Mouse (Mus musculus): Measurements from ENCODE around the gene Rassf6. TPM values are rescaled to one million over a fixed set of nuclear protein-coding genes. Genes with fewer than 3 reads are reported as not detected.

Gene Rassf6
- polyA plus RNA-seq, 1 experiment from 2014 or later: 18.1 TPM

DNA sequence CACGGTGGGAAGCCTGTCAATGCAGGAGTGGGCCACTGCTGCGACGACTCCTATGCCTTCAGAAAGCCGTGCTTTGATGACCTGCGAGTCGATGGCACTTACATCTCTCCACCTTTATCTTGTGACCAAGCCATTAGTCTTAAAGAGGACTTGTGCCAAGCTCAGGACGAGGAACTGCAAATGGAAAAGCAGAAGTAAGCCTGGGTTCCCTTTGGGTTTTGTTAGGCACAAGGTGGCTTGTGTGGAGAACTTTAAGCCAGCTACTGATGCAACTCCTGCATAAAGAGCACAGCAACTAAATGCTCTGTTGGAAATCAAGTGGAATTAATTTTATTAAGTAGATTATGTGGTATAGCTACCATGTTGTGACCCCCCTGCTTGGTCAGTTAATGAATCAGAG lies 55.7 kb downstream of the Rassf6 start:
- Histone ChIP-seq H3K27me3 (ENCODE audit: insufficient read depth, low read length) (no peaks in the 10 kb centered on the region), H3K9ac (replicated peaks; ENCODE audit: low read length) (no peak overlapping the region), H3K4me3 (ENCODE audit: low read length) (no peak overlapping the region), H3K27ac (ENCODE audit: low read length) (no peak overlapping the region), H3K9me3 (ENCODE audit: low read length) (0 out of 2 replicates have a peak, but pooled peaks cover 2% of the 10 kb centered on the region), H3K4me2 (replicated peaks; ENCODE audit: low read depth, low read length) (no peak overlapping the region), H3K36me3 (ENCODE audit: insufficient read depth, low read length) (no peaks in the 10 kb centered on the region), H3K4me1 (ENCODE audit: insufficient read depth, low read length) (no peaks in the 10 kb centered on the region)
- 84% methylated on average over 7 of the region's 7 CpGs for WGBS
- no peak for ATAC-seq (ENCODE audit: low FRiP score, low TSS enrichment)

DNA sequence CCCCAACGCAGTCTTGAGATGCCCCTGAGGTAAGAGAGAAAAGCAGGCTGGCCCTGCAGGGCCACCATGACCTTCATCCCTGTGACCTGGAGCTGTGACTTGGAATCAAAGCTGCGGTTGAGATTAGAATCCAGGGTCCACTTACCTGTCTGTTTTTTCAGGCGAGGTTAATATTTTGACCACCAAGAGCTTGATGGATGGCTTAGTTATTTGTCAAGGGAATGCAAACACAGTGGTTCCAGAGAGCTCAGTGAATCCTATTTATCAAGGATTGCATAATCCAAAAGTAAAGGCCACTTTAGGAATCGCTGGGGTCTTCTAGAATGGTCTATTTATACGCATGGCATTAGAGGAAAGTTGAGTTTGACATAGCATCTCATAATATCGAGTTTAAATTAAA lies 58.3 kb downstream of the Rassf6 start:
- WGBS: 87% methylated on average over 6 of the region's 6 CpGs
- Histone ChIP-seq H3K4me1 (ENCODE audit: insufficient read depth, low read length) (no peaks in the 10 kb centered on the region), H3K27me3 (ENCODE audit: insufficient read depth, low read length) (no peaks in the 10 kb centered on the region), H3K9ac (replicated peaks; ENCODE audit: low read length) (no peak overlapping the region), H3K36me3 (ENCODE audit: insufficient read depth, low read length) (no peaks in the 10 kb centered on the region), H3K9me3 (ENCODE audit: low read length) (0 out of 2 replicates have a peak, but pooled peaks cover 2% of the 10 kb centered on the region), H3K4me2 (replicated peaks; ENCODE audit: low read depth, low read length) (no peak overlapping the region), H3K27ac (ENCODE audit: low read length) (no peak overlapping the region), H3K4me3 (ENCODE audit: low read length) (no peak overlapping the region)
- no peak for ATAC-seq (ENCODE audit: low FRiP score, low TSS enrichment)

DNA sequence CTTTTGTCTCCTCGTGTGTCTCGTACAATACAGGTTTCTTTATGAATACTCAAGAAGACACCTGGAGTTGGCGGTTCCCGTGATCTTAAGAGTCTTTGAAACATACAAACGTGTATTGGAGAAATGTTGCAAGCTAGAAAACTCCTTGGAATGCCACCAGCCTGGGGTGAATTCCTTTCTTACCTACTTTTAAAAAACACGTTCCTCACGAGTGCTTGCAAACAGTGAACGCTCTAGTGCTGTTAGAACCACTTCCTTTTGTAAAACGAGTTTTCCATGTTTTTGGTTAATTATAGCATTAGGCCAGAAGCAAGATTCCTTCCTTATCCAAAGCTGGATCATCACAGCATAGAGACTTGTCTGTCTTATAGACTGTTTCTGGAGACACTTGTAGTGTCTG lies 60.9 kb downstream of the Rassf6 start:
- no peak overlapping the region for H3K4me2 ChIP-seq (replicated peaks; ENCODE audit: low read depth, low read length)
- H3K27ac ChIP-seq (ENCODE audit: low read length): no peak overlapping the region
- H3K9me3 ChIP-seq (ENCODE audit: low read length): 0 out of 2 replicates have a peak, but pooled peaks cover 2% of the 10 kb centered on the region
- H3K27me3 ChIP-seq (ENCODE audit: insufficient read depth, low read length): no peaks in the 10 kb centered on the region
- 74% methylated on average over 9 of the region's 9 CpGs for WGBS
- H3K4me3 ChIP-seq (ENCODE audit: low read length): no peak overlapping the region
- no peaks in the 10 kb centered on the region for H3K36me3 ChIP-seq (ENCODE audit: insufficient read depth, low read length)
- no peak for ATAC-seq (ENCODE audit: low FRiP score, low TSS enrichment)
- no peak overlapping the region for H3K9ac ChIP-seq (replicated peaks; ENCODE audit: low read length)
- H3K4me1 ChIP-seq (ENCODE audit: insufficient read depth, low read length): no peaks in the 10 kb centered on the region

DNA sequence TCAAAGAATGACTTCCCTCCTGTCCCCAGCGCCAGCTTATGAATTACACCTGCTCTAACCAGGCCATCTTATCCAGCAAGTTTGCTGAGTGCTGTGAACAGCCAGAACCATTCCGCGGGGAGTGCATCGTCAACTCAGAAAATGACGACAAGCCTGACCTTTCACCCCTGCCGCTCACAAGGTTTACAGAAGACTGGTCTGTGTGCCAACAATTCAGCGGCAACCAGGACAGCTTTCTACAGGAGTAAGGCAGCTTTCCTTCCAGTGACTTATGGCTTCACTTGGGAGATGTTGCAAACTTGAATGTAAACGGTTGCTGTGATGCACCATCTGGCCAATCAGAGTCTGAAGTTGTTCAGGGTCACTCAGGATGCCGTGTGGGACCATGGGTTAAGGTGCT lies 62.7 kb downstream of the Rassf6 start:
- Histone ChIP-seq H3K4me2 (replicated peaks; ENCODE audit: low read depth, low read length) (no peak overlapping the region), H3K9me3 (ENCODE audit: low read length) (0 out of 2 replicates have a peak, but pooled peaks cover 2% of the 10 kb centered on the region), H3K27me3 (ENCODE audit: insufficient read depth, low read length) (no peaks in the 10 kb centered on the region), H3K9ac (replicated peaks; ENCODE audit: low read length) (no peak overlapping the region), H3K4me1 (ENCODE audit: insufficient read depth, low read length) (no peaks in the 10 kb centered on the region), H3K4me3 (ENCODE audit: low read length) (no peak overlapping the region), H3K27ac (ENCODE audit: low read length) (no peak overlapping the region), H3K36me3 (ENCODE audit: insufficient read depth, low read length) (no peaks in the 10 kb centered on the region)
- 72% methylated on average over 9 of the region's 9 CpGs for WGBS
- ATAC-seq (ENCODE audit: low FRiP score, low TSS enrichment): no peak

DNA sequence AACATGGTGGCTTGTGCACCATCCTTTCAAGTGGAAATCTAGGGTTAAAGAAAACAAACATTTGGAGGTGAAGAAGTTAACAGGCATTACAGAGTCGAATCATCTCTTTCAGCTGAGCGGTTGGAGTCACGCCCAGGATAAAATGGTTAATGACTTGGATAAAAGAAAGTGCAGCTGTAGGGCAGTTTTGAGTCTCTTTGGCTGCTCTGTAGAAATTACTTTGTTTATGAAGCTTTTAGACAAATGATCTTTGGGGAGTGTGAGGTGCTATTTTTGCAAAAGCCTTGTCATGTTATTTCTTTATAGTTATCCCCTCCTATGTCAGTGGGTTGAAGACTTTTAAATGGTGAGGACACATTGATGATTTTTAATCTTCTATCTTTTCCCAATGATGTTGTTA lies 69.2 kb downstream of the Rassf6 start:
- H3K36me3 ChIP-seq (ENCODE audit: insufficient read depth, low read length): no peaks in the 10 kb centered on the region
- peaks cover 5% of the 10 kb centered on the region for H3K4me1 ChIP-seq (ENCODE audit: insufficient read depth, low read length)
- WGBS: 25% methylated on average over 3 of the region's 3 CpGs
- H3K4me2 ChIP-seq (replicated peaks; ENCODE audit: low read depth, low read length): no peak overlapping the region
- H3K9ac ChIP-seq (replicated peaks; ENCODE audit: low read length): no peak overlapping the region
- no peak overlapping the region for H3K27ac ChIP-seq (ENCODE audit: low read length)
- no peak overlapping the region for H3K4me3 ChIP-seq (ENCODE audit: low read length)
- no peaks in the 10 kb centered on the region for H3K9me3 ChIP-seq (ENCODE audit: low read length)
- H3K27me3 ChIP-seq (ENCODE audit: insufficient read depth, low read length): no peaks in the 10 kb centered on the region
- no peak for ATAC-seq (ENCODE audit: low FRiP score, low TSS enrichment)

DNA sequence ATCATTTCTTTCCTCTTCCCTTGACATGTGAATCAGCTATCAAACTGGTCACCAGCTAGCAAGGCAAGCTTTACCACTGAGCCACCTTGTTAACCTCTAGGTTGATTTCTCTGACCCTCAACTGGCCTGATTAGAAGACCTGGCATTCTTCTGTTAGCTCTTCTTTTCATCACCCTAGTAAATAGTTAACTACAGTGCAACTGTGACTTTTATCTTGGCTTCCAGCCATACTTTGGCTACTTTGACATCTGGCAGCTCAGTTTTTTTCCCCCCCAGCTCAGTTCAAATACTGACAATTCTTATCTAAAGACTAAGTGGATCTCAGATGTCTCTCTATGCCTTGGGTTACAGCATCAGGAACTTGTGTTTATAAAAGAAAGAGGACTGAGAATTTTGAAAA lies 72.1 kb downstream of the Rassf6 start:
- Histone ChIP-seq H3K4me2 (replicated peaks; ENCODE audit: low read depth, low read length) (no peak overlapping the region), H3K9me3 (ENCODE audit: low read length) (no peaks in the 10 kb centered on the region), H3K27ac (ENCODE audit: low read length) (no peak overlapping the region), H3K9ac (replicated peaks; ENCODE audit: low read length) (no peak overlapping the region), H3K4me3 (ENCODE audit: low read length) (no peak overlapping the region), H3K4me1 (ENCODE audit: insufficient read depth, low read length) (peaks cover 5% of the 10 kb centered on the region), H3K27me3 (ENCODE audit: insufficient read depth, low read length) (no peaks in the 10 kb centered on the region), H3K36me3 (ENCODE audit: insufficient read depth, low read length) (no peaks in the 10 kb centered on the region)
- no peak; the same call in 1 of the 2 replicates for ATAC-seq (ENCODE audit: low FRiP score, low TSS enrichment)

DNA sequence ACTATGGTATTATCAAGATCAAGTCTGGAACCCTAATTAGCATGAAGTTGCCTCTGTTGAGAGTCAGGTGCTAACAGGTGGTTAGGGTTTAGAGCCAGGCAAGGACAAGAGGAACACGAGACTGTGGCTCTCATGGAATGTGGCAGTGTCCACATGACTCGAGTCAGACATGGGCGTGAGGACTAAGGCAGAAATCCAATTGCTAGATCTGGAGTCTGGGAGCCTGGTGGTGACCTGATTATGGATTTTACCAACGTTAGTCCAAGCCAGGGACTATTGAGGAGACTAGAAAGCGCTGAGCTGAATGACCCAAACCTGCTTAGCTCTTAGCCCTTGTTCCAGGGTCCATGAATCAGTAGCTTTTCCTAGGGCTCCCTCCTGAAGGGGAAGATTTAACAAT lies 72.7 kb downstream of the Rassf6 start:
- no peak overlapping the region for H3K4me2 ChIP-seq (replicated peaks; ENCODE audit: low read depth, low read length)
- no peak overlapping the region for H3K9ac ChIP-seq (replicated peaks; ENCODE audit: low read length)
- WGBS: 68% methylated on average over 5 of the region's 5 CpGs
- ATAC-seq (ENCODE audit: low FRiP score, low TSS enrichment): no peak
- no peak overlapping the region for H3K4me3 ChIP-seq (ENCODE audit: low read length)
- peaks cover 5% of the 10 kb centered on the region for H3K4me1 ChIP-seq (ENCODE audit: insufficient read depth, low read length)
- no peaks in the 10 kb centered on the region for H3K27me3 ChIP-seq (ENCODE audit: insufficient read depth, low read length)
- H3K27ac ChIP-seq (ENCODE audit: low read length): no peak overlapping the region
- no peaks in the 10 kb centered on the region for H3K36me3 ChIP-seq (ENCODE audit: insufficient read depth, low read length)
- H3K9me3 ChIP-seq (ENCODE audit: low read length): no peaks in the 10 kb centered on the region

DNA sequence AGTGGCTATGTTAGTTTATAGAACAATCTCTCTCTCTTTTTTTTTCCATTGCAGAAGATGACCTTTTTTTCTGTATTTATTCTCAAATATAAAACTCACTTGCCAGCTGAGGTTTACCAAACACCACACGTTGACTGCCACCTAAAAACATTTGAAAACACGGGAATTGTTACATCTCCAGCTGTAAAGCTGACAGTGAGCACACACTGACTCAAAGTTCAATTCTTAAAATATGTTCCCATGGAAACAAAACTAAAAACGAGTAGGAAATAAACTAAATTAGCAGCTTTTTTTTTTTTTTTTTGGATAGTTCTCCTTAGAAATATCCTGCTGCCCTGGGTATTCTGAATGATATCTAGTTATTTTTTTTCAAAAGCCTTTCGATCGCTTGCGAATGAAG lies 75.3 kb downstream of the Rassf6 start:
- Histone ChIP-seq H3K27ac (ENCODE audit: low read length) (no peak overlapping the region), H3K36me3 (ENCODE audit: insufficient read depth, low read length) (no peaks in the 10 kb centered on the region), H3K4me1 (ENCODE audit: insufficient read depth, low read length) (peaks cover 5% of the 10 kb centered on the region), H3K9ac (replicated peaks; ENCODE audit: low read length) (no peak overlapping the region), H3K4me2 (replicated peaks; ENCODE audit: low read depth, low read length) (no peak overlapping the region), H3K9me3 (ENCODE audit: low read length) (no peaks in the 10 kb centered on the region), H3K4me3 (ENCODE audit: low read length) (no peak overlapping the region), H3K27me3 (ENCODE audit: insufficient read depth, low read length) (no peaks in the 10 kb centered on the region)
- ATAC-seq (ENCODE audit: low FRiP score, low TSS enrichment): no peak
- WGBS: 83% methylated on average over 6 of the region's 6 CpGs

DNA sequence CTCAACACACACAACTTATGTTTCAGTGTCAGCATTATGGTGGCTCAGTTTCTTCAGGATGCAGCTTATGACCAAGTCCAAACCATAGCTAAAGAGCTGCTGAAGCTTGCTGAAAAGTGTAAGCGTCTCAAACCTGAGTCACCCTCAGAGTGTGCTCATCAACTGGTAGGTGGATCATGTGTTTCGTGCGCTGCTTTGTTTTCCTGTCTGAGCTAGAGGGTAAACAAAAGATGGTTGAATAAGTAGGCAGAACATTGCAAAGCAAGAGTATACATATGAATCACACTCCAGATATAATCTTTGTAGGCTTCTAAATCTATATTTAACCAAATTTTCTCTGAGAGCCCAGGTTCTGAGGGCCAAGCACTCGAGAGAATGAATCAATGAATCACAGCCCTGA lies 76.3 kb downstream of the Rassf6 start:
- H3K4me1 ChIP-seq (ENCODE audit: insufficient read depth, low read length): peaks cover 5% of the 10 kb centered on the region
- no peak overlapping the region for H3K4me2 ChIP-seq (replicated peaks; ENCODE audit: low read depth, low read length)
- no peak overlapping the region for H3K4me3 ChIP-seq (ENCODE audit: low read length)
- H3K36me3 ChIP-seq (ENCODE audit: insufficient read depth, low read length): no peaks in the 10 kb centered on the region
- H3K27me3 ChIP-seq (ENCODE audit: insufficient read depth, low read length): no peaks in the 10 kb centered on the region
- H3K9ac ChIP-seq (replicated peaks; ENCODE audit: low read length): no peak overlapping the region
- ATAC-seq (ENCODE audit: low FRiP score, low TSS enrichment): no peak
- no peaks in the 10 kb centered on the region for H3K9me3 ChIP-seq (ENCODE audit: low read length)
- WGBS: 88% methylated on average over 4 of the region's 4 CpGs
- no peak overlapping the region for H3K27ac ChIP-seq (ENCODE audit: low read length)

DNA sequence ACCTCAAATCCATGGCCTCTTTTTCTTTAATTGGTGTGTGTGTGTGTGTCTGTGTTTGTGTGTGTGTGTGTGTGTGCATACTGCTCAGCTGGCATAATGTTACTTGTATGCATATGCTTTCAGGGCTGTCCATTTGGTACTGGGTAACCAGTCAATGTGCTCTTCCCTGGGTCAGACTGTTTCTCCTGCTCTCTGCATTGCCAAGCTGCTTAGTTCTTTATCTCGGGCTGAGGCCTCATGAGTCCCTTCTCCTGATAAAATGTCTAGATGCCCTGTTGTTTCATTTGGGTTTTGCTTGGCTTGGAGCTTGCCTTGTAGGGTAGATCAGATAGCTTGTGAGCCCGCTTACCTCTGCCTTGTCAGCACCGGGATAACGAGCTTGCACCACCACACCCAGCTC lies 77.6 kb downstream of the Rassf6 start:
- 90% methylated on average over 4 of the region's 4 CpGs for WGBS
- Histone ChIP-seq H3K9me3 (ENCODE audit: low read length) (no peaks in the 10 kb centered on the region), H3K9ac (replicated peaks; ENCODE audit: low read length) (no peak overlapping the region), H3K4me3 (ENCODE audit: low read length) (no peak overlapping the region), H3K27me3 (ENCODE audit: insufficient read depth, low read length) (no peaks in the 10 kb centered on the region), H3K4me1 (ENCODE audit: insufficient read depth, low read length) (no peaks in the 10 kb centered on the region), H3K4me2 (replicated peaks; ENCODE audit: low read depth, low read length) (no peak overlapping the region), H3K27ac (ENCODE audit: low read length) (no peak overlapping the region), H3K36me3 (ENCODE audit: insufficient read depth, low read length) (no peaks in the 10 kb centered on the region)
- ATAC-seq (ENCODE audit: low FRiP score, low TSS enrichment): no peak
